Mouse (Mus musculus) thymus, adult 18-20 months (tissue): ENCODE results near the gene Fry.

Source experiments
- DNase-seq, 2 experiments: peaks; one replicate each; pipeline ENCODE4 v3.0.0; 2022; ENCODE audit warnings: mixed read lengths in 2 of 2

Fry gene

DNA sequence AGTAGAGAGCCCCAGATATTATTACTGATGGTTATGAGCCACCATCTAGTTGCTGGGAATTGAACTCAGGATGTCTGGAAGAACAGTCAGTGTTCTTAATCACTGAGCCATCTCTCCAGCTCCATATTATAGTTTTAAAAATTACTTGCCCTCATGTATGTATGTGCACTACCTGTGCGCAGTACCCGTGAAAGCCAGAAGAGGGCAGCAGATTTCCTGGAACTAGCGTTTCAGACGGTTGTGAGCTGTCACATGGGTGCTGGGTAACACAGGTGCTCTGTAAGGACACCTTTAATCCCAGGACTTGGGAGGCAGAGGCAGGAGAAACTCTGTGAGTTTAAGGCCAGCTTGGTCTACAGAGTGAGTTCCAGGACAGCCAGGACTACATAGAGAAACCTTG is 111.3 kb downstream of the Fry start:
- DNase-seq = no peak

DNA sequence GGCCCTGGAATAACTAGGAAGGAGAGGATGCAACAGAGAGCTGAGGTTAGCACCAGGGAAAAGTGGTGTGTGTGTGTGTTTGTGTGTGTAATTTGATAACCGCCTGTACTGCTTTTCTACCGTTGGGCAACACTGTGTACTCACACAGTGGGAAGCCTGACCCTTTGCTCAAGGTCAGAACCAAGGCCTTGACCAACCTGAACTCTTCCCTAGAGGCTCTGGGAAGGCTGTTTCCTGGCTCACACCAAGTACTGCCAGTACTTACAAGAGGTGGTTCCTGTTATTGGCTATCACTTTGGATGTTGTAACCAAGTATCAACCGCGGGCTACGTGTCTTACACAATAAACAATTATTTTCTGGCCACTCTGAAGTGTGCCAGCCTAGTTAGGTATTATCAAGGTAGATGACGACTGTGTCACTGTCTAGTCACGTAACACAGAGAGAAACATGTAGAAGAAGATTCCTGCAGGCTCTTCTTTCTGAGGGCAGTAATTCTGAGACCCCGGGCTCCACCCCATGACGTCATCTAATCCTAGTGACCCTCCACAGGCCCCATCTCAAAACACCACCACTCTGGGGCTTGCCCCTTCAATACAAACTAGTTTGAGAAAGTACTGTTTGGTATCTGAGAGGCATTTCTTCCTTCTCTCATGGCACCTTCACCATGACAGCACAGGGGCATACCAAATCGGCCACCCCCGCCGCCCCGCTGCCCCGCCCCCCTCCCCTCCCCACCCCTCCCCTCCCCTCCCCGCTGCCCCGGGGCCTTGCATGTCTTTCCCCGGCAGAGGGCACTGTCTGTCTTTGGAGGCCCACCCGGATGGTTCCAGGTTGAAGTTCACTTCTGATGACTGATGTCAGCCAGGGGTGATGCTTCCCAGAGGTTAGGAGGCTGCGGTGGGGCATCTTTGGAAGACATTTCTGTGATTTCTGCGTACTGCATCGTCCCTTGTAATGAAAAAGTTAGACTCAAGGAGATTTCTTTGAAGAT is 114.0 kb downstream of the Fry start:
- DNase-seq = no peak

DNA sequence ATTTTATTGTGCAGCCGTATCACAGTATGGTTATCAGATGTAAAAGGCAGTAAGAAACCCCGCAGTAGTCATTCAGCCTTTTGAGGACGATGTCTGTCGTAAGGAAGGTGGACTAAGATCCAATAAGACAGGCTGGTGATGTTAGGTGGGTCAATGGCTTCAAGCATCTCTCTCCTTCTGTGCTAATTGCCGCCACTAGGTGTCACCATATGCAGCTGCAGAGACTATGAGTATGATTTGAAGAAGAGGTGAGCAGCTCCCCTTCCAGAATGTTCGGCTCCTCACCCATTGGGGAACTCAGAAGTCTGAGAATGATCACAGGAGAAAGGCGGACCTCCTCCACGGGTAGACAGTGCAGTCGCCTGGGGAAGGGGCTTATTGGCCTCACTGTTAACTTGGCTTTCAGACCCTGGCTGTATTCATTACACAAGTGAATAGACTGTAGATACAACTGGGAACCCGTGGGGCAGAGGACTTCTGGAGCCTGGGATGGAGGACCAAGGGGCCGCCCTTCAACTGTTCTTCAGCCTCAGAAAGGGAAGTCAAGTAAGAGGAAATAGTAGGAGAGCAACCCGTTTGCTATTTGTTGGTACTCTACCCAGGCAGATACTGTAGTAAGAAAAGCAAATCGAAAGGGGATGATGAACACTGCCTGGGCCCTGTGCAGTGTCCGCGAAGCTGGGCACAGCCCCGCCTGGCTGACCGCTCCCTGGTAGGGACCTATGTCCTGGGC is 114.9 kb downstream of the Fry start:
- DNase-seq = peak in 1 of 2 experiments; percentile 11

DNA sequence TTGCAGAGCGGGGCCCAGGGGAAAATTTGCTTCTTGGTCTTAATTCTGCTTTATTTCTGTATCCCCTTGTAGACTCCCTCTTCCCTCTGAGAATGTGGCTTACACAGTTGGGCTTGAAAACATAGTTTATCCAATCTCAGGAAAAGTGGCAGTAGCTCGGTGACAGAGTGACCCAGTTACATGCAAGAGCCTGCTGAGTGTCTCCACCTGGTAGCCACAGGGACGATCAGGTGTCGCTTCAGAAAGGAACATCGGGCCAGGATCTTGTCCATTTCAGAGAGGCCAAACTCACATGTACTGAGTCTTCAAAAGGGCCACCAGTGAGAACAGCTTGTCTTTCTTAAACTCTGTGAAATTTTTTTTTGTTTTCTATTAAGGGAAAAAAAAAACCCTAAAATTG is 117.5 kb downstream of the Fry start:
- no peak for DNase-seq

GRCm38 (mm10) chr5:150236597-150236996 is 118.2 kb downstream of the Fry start:
- DNase-seq = no peak

DNA sequence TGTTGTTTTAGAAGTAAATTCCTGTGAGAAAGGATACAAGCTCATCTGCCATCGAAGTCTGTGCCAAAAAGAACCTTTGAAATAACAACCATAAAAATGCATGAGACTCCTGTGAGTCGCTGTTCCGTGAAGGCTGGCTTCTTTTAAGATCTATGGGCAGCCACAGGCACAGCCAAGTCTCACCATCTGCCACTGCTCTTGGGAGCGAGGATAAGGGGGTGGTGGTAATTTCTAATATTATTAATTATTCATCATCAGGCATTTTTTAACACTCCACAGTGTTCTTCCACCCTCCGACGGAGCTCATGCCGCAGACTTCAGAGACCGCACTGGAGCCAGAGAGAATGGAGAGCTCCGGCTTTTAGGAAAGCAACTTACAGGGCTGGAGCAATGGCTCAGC is 123.2 kb downstream of the Fry start:
- DNase-seq = no peak

DNA sequence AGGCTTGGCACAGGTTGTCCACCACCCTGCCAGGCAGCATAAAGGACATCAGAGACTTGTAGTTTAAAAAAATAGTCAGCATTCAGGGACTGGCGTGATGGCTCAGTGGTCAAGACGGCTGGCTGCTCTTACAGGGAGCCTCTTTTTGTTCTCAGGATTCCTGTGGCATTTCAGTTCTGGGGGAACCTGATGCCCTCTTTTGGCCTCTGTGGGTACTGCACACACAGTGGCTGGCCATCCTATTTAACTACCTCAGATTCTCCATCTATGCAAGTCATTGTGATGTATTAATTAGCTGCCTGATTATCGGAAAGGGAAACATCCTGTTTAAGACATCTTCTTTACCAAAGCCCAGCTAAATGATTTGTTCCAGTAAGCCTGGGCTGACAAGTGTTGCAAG is 128.3 kb downstream of the Fry start:
- DNase-seq = no peak

DNA sequence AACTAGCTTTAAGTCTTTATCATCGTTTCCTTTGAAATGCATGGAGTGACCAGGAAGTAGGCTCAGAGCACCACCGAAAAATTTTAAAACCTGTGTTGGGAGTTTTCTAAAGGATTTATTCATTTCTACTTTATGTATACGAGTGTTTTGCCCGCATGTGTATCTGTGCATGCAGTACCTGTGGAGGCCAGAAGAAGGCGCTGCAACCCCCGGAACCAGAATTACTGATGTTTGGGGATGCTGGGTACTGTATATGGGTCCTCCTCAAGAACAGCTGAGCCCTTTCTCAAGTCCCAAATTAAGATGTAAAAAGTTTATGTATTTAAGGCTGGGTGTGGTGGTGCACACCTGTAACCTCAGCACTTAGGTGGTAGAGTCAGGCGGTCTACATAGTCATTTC is 139.3 kb downstream of the Fry start:
- DNase-seq = no peak

DNA sequence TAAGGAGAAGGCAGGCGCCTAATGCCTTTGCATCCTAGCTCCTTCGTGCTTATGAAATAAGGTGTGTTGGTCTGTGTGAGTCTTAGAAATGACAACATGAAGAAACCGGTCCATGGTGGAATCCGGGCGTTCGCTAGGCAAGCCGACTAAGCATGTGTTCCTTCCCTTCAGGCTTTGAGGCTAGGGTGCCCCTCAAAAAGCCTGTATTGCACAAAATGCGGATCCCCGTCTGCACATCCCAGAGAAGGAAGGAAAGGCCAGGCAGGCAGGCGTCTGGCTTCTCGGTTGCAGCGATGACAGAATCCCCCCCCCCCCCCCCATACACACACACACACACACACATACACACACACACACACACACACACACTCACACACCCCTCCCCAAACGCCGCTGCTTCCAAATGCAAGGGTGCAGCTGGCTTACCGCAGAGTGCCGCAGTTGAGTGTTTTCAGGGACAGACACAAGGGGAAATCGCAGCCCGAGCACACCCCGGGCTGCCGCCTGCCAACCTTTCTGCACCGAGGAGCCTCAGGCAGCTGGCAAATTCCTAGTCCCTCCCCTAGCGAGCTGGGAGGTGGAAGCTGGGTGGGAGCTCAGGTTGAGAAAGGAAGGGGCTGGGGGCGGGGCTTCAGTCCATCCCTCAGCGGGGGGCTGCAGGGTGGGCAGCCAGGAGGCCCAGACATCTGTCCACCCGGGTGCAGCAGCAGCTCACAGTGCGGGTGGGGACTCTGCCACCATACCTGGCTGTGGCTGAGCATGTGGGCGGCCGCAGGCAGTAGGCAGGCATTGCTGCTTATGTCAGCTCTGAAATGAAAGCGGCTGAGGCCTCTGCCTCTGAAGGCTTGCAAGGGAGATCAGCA is 141.0 kb downstream of the Fry start:
- DNase-seq = peak; percentile 6 to 8

- DNase-seq = no peak
Observed at GRCm38 (mm10) chr5:150260054-150260386, 141.6 kb downstream of the Fry start.

- no peak for DNase-seq
Observed at GRCm38 (mm10) chr5:150261361-150261760, 142.9 kb downstream of the Fry start.

DNA sequence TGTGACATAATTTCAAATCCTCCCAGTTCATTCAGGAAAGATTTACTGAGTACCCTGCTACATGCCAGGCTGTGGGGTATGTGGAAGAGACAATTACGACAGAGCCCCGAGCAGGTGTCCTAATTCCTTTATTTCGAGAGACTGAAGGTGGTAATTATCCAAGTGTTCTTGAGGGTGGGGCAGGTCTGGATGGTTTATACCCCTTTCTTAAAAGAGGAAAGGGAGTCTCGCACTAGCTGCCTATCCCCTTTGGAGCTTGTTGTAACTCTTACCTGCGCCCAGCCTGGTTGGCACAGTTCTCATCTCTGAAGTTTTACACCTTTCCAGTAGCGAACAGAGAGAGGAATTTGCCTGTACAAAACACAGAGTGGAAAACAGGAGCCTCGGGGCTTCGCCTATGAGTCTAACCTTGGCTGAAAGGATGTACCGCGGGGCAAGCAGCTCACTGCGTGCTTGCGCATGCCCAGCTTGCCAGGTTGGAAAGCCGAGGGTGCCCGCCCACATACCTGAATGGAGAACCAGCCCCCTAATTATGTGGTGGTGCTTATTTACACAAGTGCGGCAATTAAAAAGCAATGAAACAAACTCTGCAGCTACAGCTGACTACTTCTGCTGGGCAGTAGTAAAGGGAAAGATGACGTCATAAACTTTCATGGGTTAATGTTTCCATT is 143.7 kb downstream of the Fry start:
- no peak for DNase-seq

DNA sequence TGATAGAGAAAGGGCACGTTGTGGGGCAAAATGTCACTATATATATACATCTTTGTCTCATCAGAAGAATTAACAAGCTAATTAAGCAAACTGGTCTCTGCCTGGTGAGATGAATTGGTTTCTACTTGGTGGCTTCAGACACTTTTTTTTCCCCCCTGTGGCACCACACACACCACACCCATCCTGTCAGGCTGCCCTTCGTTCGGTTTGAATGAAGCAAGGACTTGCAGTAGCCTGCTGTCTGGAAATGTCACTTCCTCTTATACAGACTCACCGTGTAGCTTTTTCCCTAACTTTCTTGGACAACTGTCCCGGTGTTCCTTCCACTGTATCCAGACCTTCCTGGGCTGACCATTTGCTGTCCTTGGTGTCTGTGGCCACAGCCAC is 144.3 kb downstream of the Fry start:
- DNase-seq = no peak

GRCm38 (mm10) chr5:150263162-150263561 is 144.7 kb downstream of the Fry start:
- no peak for DNase-seq

- DNase-seq = no peak
Observed at GRCm38 (mm10) chr5:150263656-150264055, 145.2 kb downstream of the Fry start.

DNA sequence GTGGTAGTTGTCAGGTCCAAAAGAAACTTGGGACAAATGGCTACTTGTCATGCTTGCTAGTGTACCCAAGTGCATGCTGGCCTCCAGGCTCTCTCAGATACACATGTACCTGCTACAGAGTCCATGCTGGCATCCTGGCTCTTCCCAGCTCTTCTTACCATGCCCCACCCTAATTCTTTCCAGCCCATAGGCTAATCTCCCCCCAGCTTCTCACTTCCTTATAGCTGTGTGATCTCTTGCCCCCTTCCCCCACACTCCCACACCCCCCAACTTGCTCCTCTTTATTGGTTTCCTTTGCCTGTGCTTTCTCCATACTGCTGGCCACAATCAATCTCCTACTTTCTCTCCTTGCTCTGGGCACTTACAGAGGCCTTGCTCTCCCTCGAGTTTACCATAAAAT is 146.6 kb downstream of the Fry start:
- no peak for DNase-seq

- DNase-seq = no peak
Observed at GRCm38 (mm10) chr5:150265953-150266352, 147.5 kb downstream of the Fry start.

- DNase-seq = no peak
Observed at GRCm38 (mm10) chr5:150268261-150268660, 149.8 kb downstream of the Fry start.

DNA sequence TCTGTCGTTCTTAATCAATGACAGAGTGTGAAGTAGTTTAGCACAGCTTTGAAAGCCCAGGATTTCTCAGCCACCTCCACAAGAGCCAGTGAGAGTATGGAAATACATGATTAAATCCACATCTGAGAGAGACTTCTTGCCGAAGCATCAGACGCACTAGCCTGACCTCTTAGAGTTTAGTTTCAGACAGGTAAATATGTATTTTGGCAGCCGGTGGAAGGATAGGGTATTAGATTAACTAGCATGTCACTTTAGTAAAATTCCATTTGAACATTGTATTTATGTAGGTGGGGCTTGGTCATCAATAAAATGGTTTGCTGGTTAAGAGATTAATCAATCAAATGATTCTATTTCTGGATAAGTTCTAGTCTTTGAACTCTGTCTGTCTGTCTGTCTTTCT is 152.0 kb downstream of the Fry start:
- no peak for DNase-seq

- no peak for DNase-seq
Observed at GRCm38 (mm10) chr5:150272173-150272572, 153.7 kb downstream of the Fry start.

GRCm38 (mm10) chr5:150275314-150275713 is 156.9 kb downstream of the Fry start:
- DNase-seq = no peak

DNA sequence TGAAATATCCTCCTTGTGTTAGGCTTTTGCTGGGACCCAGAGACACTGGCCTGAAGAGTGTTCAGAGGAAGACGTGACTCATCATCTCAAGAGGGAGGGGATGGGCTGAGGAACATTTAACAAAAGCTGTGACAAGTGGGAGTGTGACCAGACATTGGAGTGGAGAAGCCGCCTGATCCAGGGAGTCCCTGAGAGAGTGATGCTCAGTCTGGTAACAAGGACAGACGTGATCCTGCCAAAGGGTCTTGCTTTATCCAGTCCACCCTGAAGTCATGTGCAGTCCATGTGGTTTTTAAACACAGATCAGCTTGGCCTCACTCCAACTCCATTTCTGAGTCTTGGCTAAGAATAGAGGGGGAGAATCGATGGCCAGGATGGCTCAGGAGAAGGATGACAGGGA is 158.2 kb downstream of the Fry start:
- DNase-seq = no peak

DNA sequence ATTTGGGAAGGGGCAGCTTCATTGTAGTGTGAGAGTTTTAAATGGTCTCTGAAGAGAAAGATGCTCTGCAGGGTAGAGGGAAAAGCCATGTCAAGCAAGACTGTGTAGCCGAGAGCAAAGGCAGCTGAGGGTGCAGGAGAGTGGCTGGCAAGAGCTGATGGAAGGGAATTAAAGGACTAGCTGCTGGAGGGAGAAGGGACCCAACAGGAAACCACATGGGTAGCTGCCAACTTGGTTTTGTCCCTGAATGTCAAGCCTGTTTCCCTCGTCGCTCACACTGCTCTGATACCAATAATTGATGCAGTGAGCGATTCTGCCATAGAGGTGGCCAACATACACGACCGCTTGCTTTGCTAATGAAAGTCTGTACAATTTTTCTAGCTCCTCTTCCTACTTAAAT is 160.9 kb downstream of the Fry start:
- no peak for DNase-seq
